Comparison of ENCODE assay signal across 29 mouse cellular contexts in genomic region chr5:35689374-35689773, GRCm38 (mm10). TPM values are rescaled to one million over a fixed set of nuclear protein-coding genes. Genes with fewer than 3 reads are reported as not detected.
DNase-seq lines count a peak whose midpoint lies in the region; ATAC-seq and TF ChIP-seq lines count a peak whose summit lies in the region.
"Had no signal": no experiment of that assay in that cellular context is flagged by ENCODE, and none has a peak within 500 bp of the region (broad histone marks: within the 10 kb centered on the region; RNA-seq: fewer than 3 reads in every experiment).

No protein-coding gene starts in this region.

- no peak for TF ChIP-seq POLR2A in heart, adult 2 months (IDR thresholded peaks at IDR 0.05; ENCODE audit: insufficient read depth, low read depth, low read length)
- no peak for TF ChIP-seq POLR2A in myocyte (IDR thresholded peaks at IDR 0.05; ENCODE audit: insufficient read length, low read depth)

- peak; percentile 68 to 85 for DNase-seq in adrenal gland, adult (ENCODE audit: inconsistent age in 2 of 2, low spot score in 1 of 2)
- DNase-seq in adrenal gland, postnatal 25 days, result no peak
- no peak for DNase-seq in heart, adult 2 months
- DNase-seq in lung, postnatal 0 days (ENCODE audit: low spot score), result peak; percentile 25
- no peak for DNase-seq in lung, postnatal 14 days
- no peak for DNase-seq in layer of hippocampus, adult 2 months (ENCODE audit: low spot score in 2 of 2)
- DNase-seq: cerebellum, adult 11 months; cerebellum, adult 9-10 months; cerebellum, postnatal 36 days; forebrain, postnatal 0 days; kidney, adult 2 months; layer of hippocampus, postnatal 36 days; midbrain, embryonic 14.5 days; retina, postnatal 1 day; right cerebral cortex, postnatal 14 days had no signal

- H3K9me3 ChIP-seq in heart, embryonic 12.5 days (replicated peaks), result no peaks in the 10 kb centered on the region
- H3K9me3 ChIP-seq in lung, postnatal 0 days (ENCODE audit: low read length), result no peaks in the 10 kb centered on the region
- H3K9me3 ChIP-seq: hindbrain, embryonic 12.5 days; intestine, embryonic 15.5 days; limb, embryonic 10.5 days; limb, embryonic 15.5 days; lung, embryonic 15.5 days; neural tube, embryonic 15.5 days had no signal

- peaks cover 80% of the 10 kb centered on the region for H3K4me1 ChIP-seq in heart, embryonic 12.5 days (replicated peaks)
- H3K4me1 ChIP-seq in heart, adult 2 months (ENCODE audit: control insufficient read depth, insufficient read depth, low read length), result peaks cover 12% of the 10 kb centered on the region
- no peaks in the 10 kb centered on the region for H3K4me1 ChIP-seq in lung, postnatal 0 days (ENCODE audit: insufficient read depth, low read depth, low read length)
- H3K4me1 ChIP-seq: neural tube, embryonic 15.5 days had no signal

- no peak overlapping the region for H3K4me2 ChIP-seq in heart, embryonic 12.5 days
- H3K4me2 ChIP-seq in lung, postnatal 0 days (replicated peaks; ENCODE audit: low read depth, low read length), result no peak overlapping the region
- no peak overlapping the region for H3K4me2 ChIP-seq in myocyte (ENCODE audit: low read depth)
- H3K4me2 ChIP-seq: heart, embryonic 11.5 days; hindbrain, embryonic 12.5 days; intestine, embryonic 15.5 days; limb, embryonic 15.5 days; lung, embryonic 15.5 days; neural tube, embryonic 15.5 days had no signal

- H3ac ChIP-seq in myocyte (ENCODE audit: control insufficient read depth, insufficient read length), result no peak overlapping the region

- no peak for TF ChIP-seq EP300 in heart, adult 2 months (IDR thresholded peaks at IDR 0.05; ENCODE audit: insufficient read depth, low read depth, low read length)
- TF ChIP-seq EP300 in lung, postnatal 0 days (IDR thresholded peaks at IDR 0.05), result no peak

- no peaks in the 10 kb centered on the region for H3K79me2 ChIP-seq in heart, adult 2 months (replicated peaks; ENCODE audit: control insufficient read depth, insufficient read depth, low read length)
- H3K79me2 ChIP-seq in myocyte (ENCODE audit: control insufficient read depth, insufficient read depth), result no peaks in the 10 kb centered on the region

- no peak for TF ChIP-seq CTCF in heart, adult 2 months (IDR thresholded peaks at IDR 0.05)
- no peak for TF ChIP-seq CTCF in lung, postnatal 0 days (IDR thresholded peaks at IDR 0.05)
- no peak for TF ChIP-seq CTCF in layer of hippocampus, adult 2 months (conservative IDR thresholded peaks at IDR 0.05)

- intact Hi-C loops in heart, adult 2 months (cut with DNase I), result no loop called here

- peak overlapping the region; percentile 17; the same call in 1 of the 2 replicates for H3K27ac ChIP-seq in heart, embryonic 12.5 days (ENCODE audit: poor library complexity, severe bottlenecking)
- H3K27ac ChIP-seq in heart, adult 2 months, result no peak overlapping the region
- H3K27ac ChIP-seq in lung, postnatal 0 days (ENCODE audit: low read length), result no peak overlapping the region
- no peak overlapping the region for H3K27ac ChIP-seq in layer of hippocampus, adult 2 months
- H3K27ac ChIP-seq: hindbrain, embryonic 12.5 days; hindbrain, postnatal 0 days; intestine, embryonic 15.5 days; limb, embryonic 10.5 days; limb, embryonic 15.5 days; liver, embryonic 14.5 days; lung, embryonic 15.5 days; neural tube, embryonic 15.5 days had no signal

- ATAC-seq in heart, embryonic 12.5 days (ENCODE audit: insufficient number of reproducible peaks, low FRiP score), result no peak
- ATAC-seq in lung, postnatal 0 days, result no peak; the same call in 1 of the 2 replicates
- ATAC-seq: forebrain, postnatal 0 days; hindbrain, postnatal 0 days; intestine, embryonic 15.5 days had no signal

- H3K36me3 ChIP-seq in heart, embryonic 12.5 days, result no peaks in the 10 kb centered on the region
- no peaks in the 10 kb centered on the region for H3K36me3 ChIP-seq in heart, adult 2 months (ENCODE audit: control insufficient read depth, insufficient read depth, low read length)
- no peaks in the 10 kb centered on the region for H3K36me3 ChIP-seq in lung, postnatal 0 days (ENCODE audit: insufficient read depth, low read length)
- H3K36me3 ChIP-seq in myocyte (ENCODE audit: control insufficient read depth, insufficient read depth), result no peaks in the 10 kb centered on the region
- H3K36me3 ChIP-seq: hindbrain, embryonic 12.5 days; intestine, embryonic 15.5 days; limb, embryonic 10.5 days; limb, embryonic 15.5 days; lung, embryonic 15.5 days; neural tube, embryonic 15.5 days had no signal

- peaks cover 11% of the 10 kb centered on the region; the same call in 1 of the 2 replicates for H3K27me3 ChIP-seq in heart, embryonic 12.5 days (replicated peaks)
- H3K27me3 ChIP-seq in heart, adult 2 months (ENCODE audit: control insufficient read depth, insufficient read depth, low read length), result no peaks in the 10 kb centered on the region
- no peaks in the 10 kb centered on the region for H3K27me3 ChIP-seq in lung, postnatal 0 days (replicated peaks; ENCODE audit: insufficient read depth, low read length)
- H3K27me3 ChIP-seq in myocyte (ENCODE audit: control insufficient read depth, insufficient read depth, insufficient read length), result no peaks in the 10 kb centered on the region
- H3K27me3 ChIP-seq: hindbrain, embryonic 12.5 days; intestine, embryonic 15.5 days; limb, embryonic 15.5 days; lung, embryonic 15.5 days; neural tube, embryonic 15.5 days had no signal

- no peak overlapping the region for H3K9ac ChIP-seq in heart, embryonic 12.5 days
- H3K9ac ChIP-seq in heart, adult 2 months (ENCODE audit: low read depth, low read length), result no peak overlapping the region
- H3K9ac ChIP-seq in lung, postnatal 0 days (replicated peaks; ENCODE audit: low read depth), result no peak overlapping the region
- H3K9ac ChIP-seq: forebrain, postnatal 0 days; hindbrain, embryonic 12.5 days; intestine, embryonic 15.5 days; limb, embryonic 15.5 days; liver, embryonic 14.5 days; lung, embryonic 15.5 days; neural tube, embryonic 15.5 days had no signal

- no peak overlapping the region for H3K4me3 ChIP-seq in heart, embryonic 12.5 days
- H3K4me3 ChIP-seq in heart, adult 2 months, result no peak overlapping the region
- H3K4me3 ChIP-seq in lung, postnatal 0 days (ENCODE audit: low read depth, low read length), result no peak overlapping the region
- H3K4me3 ChIP-seq in myocyte, result no peak overlapping the region
- no peak overlapping the region for H3K4me3 ChIP-seq in layer of hippocampus, adult 2 months
- H3K4me3 ChIP-seq: erythroblast, embryonic 14.5 days; hindbrain, embryonic 12.5 days; intestine, embryonic 15.5 days; limb, embryonic 10.5 days; limb, embryonic 15.5 days; lung, embryonic 15.5 days; neural tube, embryonic 15.5 days had no signal

TF ChIP-seq in myocyte, 11 proteins besides CTCF, POLR2A, EP300 and RAD21:
- no peak for TF ChIP-seq TCF3 (IDR thresholded peaks at IDR 0.05; ENCODE audit: insufficient read length, low read depth)
- TF ChIP-seq E2F4 (IDR thresholded peaks at IDR 0.05; ENCODE audit: insufficient read depth), result no peak
- TF ChIP-seq MYOD1 (IDR thresholded peaks at IDR 0.05; ENCODE audit: control insufficient read depth in 1 of 3, insufficient read length in 2 of 3, low read depth in 2 of 3), result peak in 1 of 3 experiments; percentile 57
- TF ChIP-seq MYOG (IDR thresholded peaks at IDR 0.05; ENCODE audit: control insufficient read depth in 1 of 3, insufficient read depth in 1 of 3, insufficient read length in 2 of 3, low read depth in 2 of 3), result peak in 2 of 3 experiments; percentile 32 to 65
- no peak for TF ChIP-seq TCF12 (IDR thresholded peaks at IDR 0.05; ENCODE audit: insufficient read depth, poor library complexity, severe bottlenecking)
- no peak for TF ChIP-seq REST (IDR thresholded peaks at IDR 0.05; ENCODE audit: insufficient read depth, insufficient read length)
- no peak for TF ChIP-seq SRF (IDR thresholded peaks at IDR 0.05; ENCODE audit: control insufficient read depth, insufficient read length, low read depth)

RNA-seq across cellular contexts. Expression of gene Htra3, which starts 9.8 kb away (rescaled TPM):
- 35.5 and 44.3 TPM in 2 replicates for total RNA-seq in adrenal gland, postnatal 25 days (2021)
- polyA plus RNA-seq in heart, embryonic 12.5 days (2016; fragmentation: Nextera tagmentation; extraction: Ambion mirVana), result 4.3 and 4.8 TPM in 2 replicates
- total RNA-seq in heart, adult 2 months (2021), result 100 to 1,000 TPM; 101 to 102 TPM
- polyA plus RNA-seq in heart, adult 2 months (2012; rRNA removed), result 130 and 147 TPM in 2 replicates
- 35.7 and 40.5 TPM in 2 replicates for polyA plus RNA-seq in lung, postnatal 0 days (2015; fragmentation: Nextera tagmentation; extraction: Ambion mirVana)
- 5.9 TPM for polyA plus RNA-seq in myocyte (2012; fragmentation: generic; extraction: Trizol)
- 1 to 10 TPM; 5.5 to 5.6 TPM for total RNA-seq in layer of hippocampus, adult 2 months (2021)
- total RNA-seq: CH12.LX; monocyte, adult 5-6 weeks had no signal
- polyA plus RNA-seq: erythroblast, embryonic 14.5 days had no signal

RNA-seq across cellular contexts. Expression of gene Sh3tc1, which starts 50.4 kb away (rescaled TPM):
- total RNA-seq in adrenal gland, postnatal 25 days (2021), result 10.6 and 13.9 TPM in 2 replicates
- polyA plus RNA-seq in heart, embryonic 12.5 days (2016; fragmentation: Nextera tagmentation; extraction: Ambion mirVana), result 10.0 and 10.4 TPM in 2 replicates
- 1 to 10 TPM; 5.7 to 7.2 TPM for total RNA-seq in heart, adult 2 months (2021)
- 6.3 and 6.8 TPM in 2 replicates for polyA plus RNA-seq in heart, adult 2 months (2012; rRNA removed)
- 21.1 and 22.9 TPM in 2 replicates for polyA plus RNA-seq in lung, postnatal 0 days (2015; fragmentation: Nextera tagmentation; extraction: Ambion mirVana)
- polyA plus RNA-seq in myocyte (2012; fragmentation: generic; extraction: Trizol), result 0.26 TPM
- 1 to 10 TPM; 1.7 to 2.4 TPM for total RNA-seq in layer of hippocampus, adult 2 months (2021)

Comparison
In these comparisons a context has a peak if more than half of its experiments do, and no peak if none do; other contexts are left out.
1. DNase-seq: peak in adrenal gland, adult (2 of 2) and lung, postnatal 0 days (single experiment); none in adrenal gland, postnatal 25 days (single experiment), heart, adult 2 months (0 of 2), lung, postnatal 14 days (single experiment) and layer of hippocampus, adult 2 months (0 of 2).